Mouse (Mus musculus) adrenal gland, postnatal 10 days (tissue): ENCODE data around the gene Timp4. TPM values are rescaled to one million over a fixed set of nuclear protein-coding genes. Genes with fewer than 3 reads are reported as not detected.
A peak's percentile ranks its signal among the peaks of the same experiment; 100 is the strongest.
"Not testable (repeated sequence)": the region's sequence is repeated elsewhere in the genome, so short reads cannot be mapped to it uniquely, and the experiment has no call there.

Source experiments
- DNase-seq: peaks from one replicate; pipeline ENCODE4 v3.0.0; 2021; ENCODE audit warnings: mixed read lengths
- total RNA-seq, 2 experiments: library from RNA; stranded (reverse); gene quantifications; 2 replicates each; pipeline ENCODE4 v1.2.3; 2021

The Timp4 gene
- total RNA-seq, 2 experiments from 2014 or later = 10.8 to 25.3 TPM

DNA sequence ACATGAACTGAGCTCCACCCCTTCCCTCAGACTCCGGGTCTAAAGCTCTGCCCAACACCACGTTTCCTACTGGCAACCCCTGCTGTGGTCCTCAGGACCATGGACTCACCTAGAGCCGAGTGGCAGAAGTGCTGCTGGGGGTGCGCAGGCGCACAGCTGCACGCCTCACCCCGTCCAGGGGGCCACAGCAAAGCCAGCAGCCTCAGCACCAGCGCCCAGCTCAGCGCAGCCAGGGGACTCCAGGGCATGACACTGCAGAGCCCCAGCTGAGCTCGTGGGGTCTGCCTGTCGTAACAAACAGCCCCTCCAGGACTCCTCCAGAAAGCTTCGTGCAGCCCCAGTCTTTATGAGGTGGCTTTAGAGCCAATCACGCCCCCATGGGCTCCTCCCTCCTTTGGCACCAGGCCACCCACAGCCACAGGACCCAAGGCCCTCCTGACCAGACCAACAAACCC is 447 bp downstream of the Timp4 start:
- DNase-seq = peak; percentile 60

DNA sequence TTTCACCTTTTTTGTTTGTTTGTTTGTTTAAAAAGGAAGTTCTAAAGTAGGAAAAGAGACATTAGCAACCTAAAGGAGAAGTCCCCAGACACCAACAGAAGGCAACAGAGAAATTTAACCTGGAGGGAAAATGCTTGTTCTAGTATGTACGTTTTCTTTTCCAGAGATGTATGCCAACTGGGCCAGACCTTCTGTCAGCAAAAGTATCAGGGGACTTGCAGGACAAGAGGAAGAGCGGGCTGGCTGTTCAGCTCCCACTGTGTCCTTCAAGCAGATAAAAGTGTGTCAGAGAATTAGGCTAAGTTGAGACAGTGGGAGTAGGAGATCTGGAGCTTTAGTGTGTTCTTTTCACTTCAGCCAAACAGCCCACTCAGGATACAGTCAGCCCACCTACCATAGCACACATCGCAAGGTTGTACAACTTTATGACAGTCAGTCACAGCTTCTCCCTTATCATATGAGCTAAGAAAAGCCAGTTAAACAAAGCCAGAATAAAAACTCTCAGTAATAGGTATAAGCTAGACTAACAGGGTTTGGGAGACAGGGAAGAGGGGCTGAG is 6.4 kb downstream of the Timp4 start:
- DNase-seq = no peak

DNA sequence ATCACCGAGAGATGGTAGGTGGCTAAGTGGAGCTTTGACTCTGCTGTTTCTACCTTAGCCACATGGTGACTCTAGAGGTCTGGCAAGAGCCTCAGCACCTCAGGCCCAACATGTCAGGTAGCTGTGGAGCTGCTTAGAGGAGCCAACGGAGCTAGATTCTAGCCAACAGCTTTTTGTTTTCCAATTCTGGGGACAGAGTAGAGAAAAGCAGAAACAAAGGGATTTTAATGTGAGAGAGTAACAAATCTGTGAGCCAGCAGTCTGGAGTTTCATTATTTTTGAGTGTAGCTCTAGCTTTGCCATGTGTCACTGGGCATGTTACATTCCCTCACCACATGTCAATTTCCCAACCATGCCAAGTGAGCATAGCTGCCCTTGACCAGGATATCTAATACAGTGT is 7.8 kb downstream of the Timp4 start:
- no peak for DNase-seq

DNA sequence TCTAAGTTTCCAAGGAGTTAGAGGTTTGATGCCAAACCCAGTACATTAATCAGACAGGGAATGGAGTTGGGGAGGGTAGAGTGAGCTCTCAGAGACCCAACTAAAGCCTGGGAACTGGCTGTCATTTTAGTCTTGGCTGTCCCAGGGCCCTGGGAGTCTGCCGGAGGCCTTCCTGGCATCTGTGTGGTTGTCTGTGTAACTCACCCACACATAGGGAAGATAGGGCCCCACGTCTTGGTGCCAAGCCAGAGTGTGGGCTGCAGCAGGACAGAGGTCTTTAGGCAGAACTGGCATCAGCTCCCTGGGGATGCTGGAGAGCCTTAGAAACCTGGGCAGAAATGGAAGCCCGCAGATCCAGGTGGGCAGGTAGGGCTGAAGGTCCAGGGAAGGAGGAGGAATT is 10.1 kb downstream of the Timp4 start:
- no peak for DNase-seq

GRCm38 (mm10) chr6:115241131-115241699 is 10.8 kb downstream of the Timp4 start:
- no peak for DNase-seq

GRCm38 (mm10) chr6:115240431-115240830 is 11.6 kb downstream of the Timp4 start:
- not testable (repeated sequence) for DNase-seq

- DNase-seq = no peak
Observed at GRCm38 (mm10) chr6:115239335-115239734, 12.7 kb downstream of the Timp4 start.

DNA sequence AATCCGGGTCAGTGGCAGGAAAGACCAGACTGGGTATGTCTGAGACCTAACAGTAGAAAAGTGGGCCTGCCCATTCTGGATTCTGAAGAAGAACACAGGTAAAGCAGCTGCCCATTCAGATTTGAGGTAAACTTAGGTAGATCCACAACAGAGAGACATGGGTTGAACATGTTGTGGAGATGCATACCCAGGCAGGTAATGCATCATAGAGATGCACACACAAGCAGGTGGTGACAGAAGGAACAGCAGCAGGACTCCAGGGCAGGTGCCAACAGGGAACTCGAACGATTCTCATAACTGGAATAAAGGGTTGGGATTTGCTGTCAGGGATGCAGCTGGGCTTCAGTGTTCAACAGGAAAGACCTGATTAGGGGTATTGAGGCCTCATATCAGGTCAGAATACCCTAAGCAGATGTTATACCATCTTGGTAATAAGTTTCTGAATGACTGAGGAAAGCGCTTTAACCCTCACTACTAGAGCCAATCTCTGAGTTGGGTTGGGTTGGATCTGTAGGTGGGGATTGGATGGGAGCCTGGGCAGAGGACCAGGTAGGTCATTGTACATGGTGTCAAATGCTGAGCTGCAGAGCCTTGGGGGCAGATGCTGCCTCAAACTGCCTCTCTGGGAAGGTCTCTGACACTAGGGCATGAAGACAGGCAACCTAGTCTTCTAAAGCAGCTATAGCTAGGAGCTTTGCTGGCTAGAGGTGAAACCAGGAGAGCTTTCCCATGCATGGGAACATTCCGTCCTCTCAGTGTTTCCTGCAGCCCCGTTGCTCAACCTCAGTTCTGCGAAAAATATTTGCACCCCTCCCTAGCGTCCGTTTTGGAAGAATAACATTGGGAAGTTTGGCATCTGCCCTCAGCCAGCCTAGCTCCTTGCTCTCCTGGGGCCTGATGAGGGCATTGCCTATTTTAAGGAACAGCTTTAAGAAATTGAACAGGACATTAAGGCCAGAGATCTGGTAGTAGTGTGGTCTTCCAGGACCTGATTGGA is 13.7 kb downstream of the Timp4 start:
- DNase-seq = peak; percentile 62

DNA sequence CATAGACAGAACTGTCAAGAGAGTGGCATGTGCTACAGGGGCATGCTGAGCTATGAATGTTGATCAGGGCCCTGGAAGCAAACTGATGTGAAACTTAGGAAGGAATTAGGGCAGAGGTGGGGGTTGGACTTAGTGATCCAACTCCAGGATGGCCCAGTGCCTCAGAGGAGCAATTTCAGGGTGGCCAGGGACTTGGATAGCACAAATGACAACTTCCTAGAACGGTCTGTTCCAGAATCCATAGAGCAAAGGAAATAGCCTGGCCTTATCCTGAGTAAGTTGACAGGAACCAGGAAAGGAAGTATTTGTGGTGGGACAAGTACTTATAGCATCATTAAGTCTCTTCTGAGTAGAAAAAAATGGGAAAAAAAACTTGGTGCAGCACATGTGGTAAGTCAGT is 19.4 kb downstream of the Timp4 start:
- peak; percentile 39 for DNase-seq

- no peak for DNase-seq
Observed at GRCm38 (mm10) chr6:115231836-115232235, 20.2 kb downstream of the Timp4 start.

DNA sequence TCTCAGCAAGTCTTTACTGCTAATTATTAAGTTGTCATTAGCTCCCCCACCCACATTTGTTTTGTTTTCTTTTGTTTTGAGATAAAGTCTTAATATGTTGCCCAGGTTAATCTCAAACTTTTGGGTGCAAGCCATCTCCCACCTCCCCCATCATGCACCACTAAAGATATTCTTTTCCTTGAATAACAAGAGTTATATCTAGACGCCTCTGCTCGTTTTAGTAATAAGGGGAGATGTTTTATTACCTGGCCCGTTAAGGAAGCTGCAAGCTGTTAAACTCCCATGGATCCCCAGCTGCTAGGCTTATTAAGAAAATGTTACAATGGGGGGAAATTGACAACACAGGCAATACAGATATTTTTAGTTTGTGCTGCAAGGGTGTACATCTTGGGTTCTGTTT is 21.4 kb downstream of the Timp4 start:
- no peak for DNase-seq

GRCm38 (mm10) chr6:115227529-115227928 is 24.5 kb downstream of the Timp4 start:
- peak; percentile 84 for DNase-seq

DNA sequence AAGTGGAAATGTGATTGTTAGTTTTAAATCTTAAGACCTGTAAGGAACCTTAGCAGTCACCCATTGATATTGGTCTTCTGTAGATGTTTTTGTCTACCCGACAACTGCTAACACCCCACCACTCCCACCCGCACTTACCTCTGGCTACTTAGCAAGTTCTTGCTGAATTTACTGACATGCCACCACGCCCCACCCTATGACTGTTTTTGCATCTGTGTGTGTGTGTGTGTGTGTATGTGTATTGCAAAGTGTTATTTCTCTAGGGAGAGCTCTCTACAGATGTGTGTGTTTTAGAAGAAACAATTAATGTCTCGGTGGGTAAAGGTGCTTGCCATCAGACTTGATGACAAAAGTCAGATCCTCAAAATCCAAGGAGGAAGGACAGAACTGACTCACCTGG is 25.0 kb downstream of the Timp4 start, which contains the start of gene Gm17482:
Gm17482 (plus strand) TSS at position 301 of the 400 bp plus-strand sequence.
- DNase-seq = no peak

DNA sequence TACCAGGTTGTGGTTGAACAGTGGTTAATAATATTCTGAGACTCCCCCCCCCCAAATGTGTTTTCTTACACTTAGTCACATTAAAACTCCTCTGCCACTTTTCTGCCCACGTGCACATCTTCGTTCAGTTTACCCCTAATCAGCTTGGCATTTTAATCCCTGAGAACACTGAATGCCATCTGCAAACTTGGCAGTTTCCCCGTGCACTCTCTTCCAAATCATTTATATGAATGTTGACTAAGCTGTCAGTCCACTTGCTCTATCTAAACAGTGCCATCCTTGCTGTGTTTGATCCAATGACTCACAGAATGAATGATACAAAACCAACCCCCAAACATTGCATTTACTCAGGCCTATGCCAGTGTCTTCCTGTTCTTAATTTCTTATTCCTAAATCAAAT is 26.5 kb downstream of the Timp4 start:
- peak; percentile 35 for DNase-seq

- no peak for DNase-seq
Observed at GRCm38 (mm10) chr6:115221215-115221641, 30.8 kb downstream of the Timp4 start.

- DNase-seq = no peak
Observed at GRCm38 (mm10) chr6:115213129-115213528, 38.9 kb downstream of the Timp4 start.

GRCm38 (mm10) chr6:115212132-115212903 is 39.7 kb downstream of the Timp4 start:
- DNase-seq = no peak

DNA sequence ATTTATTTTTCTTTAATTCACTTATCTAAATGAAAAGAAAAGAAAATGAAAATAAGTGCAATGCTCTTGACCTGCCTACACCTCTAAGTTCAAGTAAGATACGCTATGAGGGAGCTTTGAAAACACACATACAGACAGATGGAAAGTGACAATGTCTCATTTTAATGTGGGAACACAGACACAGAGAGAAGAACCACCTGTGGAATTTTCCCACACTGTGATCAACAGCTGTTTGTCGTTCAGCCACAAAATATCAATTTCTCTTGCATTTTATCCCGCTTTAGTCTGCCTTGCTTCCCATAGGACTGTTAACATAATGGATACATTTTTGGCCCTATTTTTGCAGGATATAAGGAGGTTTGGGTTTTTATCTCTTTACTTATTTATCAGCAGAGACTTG is 41.2 kb downstream of the Timp4 start:
- DNase-seq = no peak

- no peak for DNase-seq
Observed at GRCm38 (mm10) chr6:115210187-115210586, 41.8 kb downstream of the Timp4 start.

GRCm38 (mm10) chr6:115203029-115203428 is 49.0 kb downstream of the Timp4 start:
- no peak for DNase-seq

- no peak for DNase-seq
Observed at GRCm38 (mm10) chr6:115200753-115201152, 51.3 kb downstream of the Timp4 start.
